Mouse (Mus musculus) CD4-positive naive resting alpha-beta T cell, adult 76 days (primary cell): ENCODE results near the gene Gm21921. TPM values are rescaled to one million over a fixed set of nuclear protein-coding genes. Genes with fewer than 3 reads are reported as not detected.

ENCODE experiments used
- total RNA-seq: library from RNA; stranded (reverse); gene quantifications from one replicate; pipeline ENCODE4 v1.2.4, GENCODE M21; 2023

Gm21921 gene
- total RNA-seq = not detected

GRCm38 (mm10) chrY:24796143-24796542, at the start of gene Gm21921:
Gene Gm21921, minus strand, starts transcription at chrY:24796243.

